ENCODE assay signal across 9 mouse cellular contexts in genomic region chr5:36575227-36575626, GRCm38 (mm10). TPM values are rescaled to one million over a fixed set of nuclear protein-coding genes. Genes with fewer than 3 reads are reported as not detected.
DNase-seq lines count a peak whose midpoint lies in the region; ATAC-seq lines count a peak whose summit lies in the region.
"Had no signal": no experiment of that assay in that cellular context is flagged by ENCODE, and none has a peak within 500 bp of the region (broad histone marks: within the 10 kb centered on the region; RNA-seq: fewer than 3 reads in every experiment).

No protein-coding gene starts in this region.

- peak; percentile 44 for DNase-seq in urinary bladder, postnatal 14 days (ENCODE audit: low spot score)
- no peak for DNase-seq in urinary bladder, postnatal 25 days (ENCODE audit: low spot score)
- DNase-seq in heart, embryonic 10.5 days (ENCODE audit: low spot score) = no peak
- DNase-seq in kidney, postnatal 36 days = peak; percentile 90 to 94
- no peak for DNase-seq in MN1 (ENCODE audit: low spot score)
- no peak for DNase-seq in right cerebral cortex, postnatal 14 days

- ATAC-seq in megakaryocyte-erythroid progenitor cell, adult 5-6 weeks (replicated peaks; ENCODE audit: low FRiP score, low TSS enrichment, poor library complexity, severe bottlenecking) = no peak

- H3K4me3 ChIP-seq in heart, embryonic 10.5 days = no peak overlapping the region
- H3K4me3 ChIP-seq: hindbrain, embryonic 15.5 days; neural tube, embryonic 13.5 days had no signal

- peaks cover 38% of the 10 kb centered on the region for H3K4me1 ChIP-seq in heart, embryonic 10.5 days
- H3K4me1 ChIP-seq: hindbrain, embryonic 15.5 days had no signal

- peak overlapping the region; percentile 26; the same call in 1 of the 2 replicates for H3K27ac ChIP-seq in heart, embryonic 10.5 days
- H3K27ac ChIP-seq: hindbrain, embryonic 15.5 days; neural tube, embryonic 13.5 days had no signal

- no peaks in the 10 kb centered on the region for H3K27me3 ChIP-seq in heart, embryonic 10.5 days (ENCODE audit: insufficient read depth, poor library complexity, severe bottlenecking)
- H3K27me3 ChIP-seq: hindbrain, embryonic 15.5 days; neural tube, embryonic 13.5 days had no signal

- no peaks in the 10 kb centered on the region for H3K9me3 ChIP-seq in heart, embryonic 10.5 days
- H3K9me3 ChIP-seq: hindbrain, embryonic 15.5 days; neural tube, embryonic 13.5 days had no signal

- 89% methylated on average over 3 of the region's 3 CpGs for WGBS in heart, embryonic 10.5 days

- peaks cover 14% of the 10 kb centered on the region; the same call in 1 of the 2 replicates for H3K36me3 ChIP-seq in heart, embryonic 10.5 days

RNA-seq across cellular contexts. Expression of gene Tbc1d14, which starts 17.8 kb away (rescaled TPM):
- 22.5 and 26.8 TPM in 2 replicates for polyA plus RNA-seq in heart, embryonic 10.5 days (2016; fragmentation: Nextera tagmentation; extraction: Ambion mirVana)
- 23.7 and 24.0 TPM in 2 replicates for total RNA-seq in megakaryocyte-erythroid progenitor cell, adult 5-6 weeks (2014; fragmentation: Nextera tagmentation)
- 8.5 and 14.8 TPM in 2 replicates for total RNA-seq in megakaryocyte-erythroid progenitor cell, adult 5-6 weeks (2017)

Comparison
In these comparisons a context has a peak if more than half of its experiments do, and no peak if none do; other contexts are left out.
1. DNase-seq: peak in urinary bladder, postnatal 14 days (single experiment) and kidney, postnatal 36 days (2 of 2); none in urinary bladder, postnatal 25 days (single experiment), heart, embryonic 10.5 days (single experiment), MN1 (single experiment) and right cerebral cortex, postnatal 14 days (single experiment).